Mouse (Mus musculus) embryonic facial prominence, embryonic 13.5 days (tissue): ENCODE results near the gene Ccdc188. TPM values are rescaled to one million over a fixed set of nuclear protein-coding genes. Genes with fewer than 3 reads are reported as not detected.

ENCODE experiments used
- ATAC-seq: fragments of 200-750 bp; cut with Nextera tagmentation; 2 replicates; pipeline ENCODE4 v1.8.0; 2017; ENCODE audit warnings: low read depth; ENCODE audit not compliant: insufficient number of reproducible peaks, insufficient read depth, low FRiP score, low TSS enrichment
- H3K27ac ChIP-seq: fragments of 300-500 bp; sonication (generic); 2 replicates; pipeline ENCODE4 v1.5.1; 2015; ENCODE audit warnings: moderate library complexity, mild to moderate bottlenecking, inconsistent platforms
- H3K27me3 ChIP-seq: fragments of 300-500 bp; sonication (generic); 2 replicates; pipeline ENCODE4 v1.6.1; 2015; ENCODE audit warnings: mild to moderate bottlenecking, inconsistent platforms
- H3K36me3 ChIP-seq: fragments of 300-500 bp; sonication (generic); 2 replicates; pipeline ENCODE4 v1.6.1; 2015; ENCODE audit warnings: mild to moderate bottlenecking, inconsistent platforms
- H3K4me1 ChIP-seq: fragments of 300-500 bp; sonication (generic); 2 replicates; pipeline ENCODE4 v1.6.1; 2015; ENCODE audit warnings: inconsistent platforms
- H3K4me2 ChIP-seq: fragments of 300-500 bp; sonication (generic); 2 replicates; pipeline ENCODE4 v1.6.1; 2015; ENCODE audit warnings: moderate library complexity, mild to moderate bottlenecking, inconsistent platforms
- H3K4me3 ChIP-seq: fragments of 300-500 bp; sonication (generic); 2 replicates; pipeline ENCODE4 v1.5.1; 2015; ENCODE audit warnings: mild to moderate bottlenecking, inconsistent platforms
- H3K9ac ChIP-seq: fragments of 300-500 bp; sonication (generic); 2 replicates; pipeline ENCODE4 v1.6.1; 2015; ENCODE audit warnings: mild to moderate bottlenecking, inconsistent platforms
- H3K9me3 ChIP-seq: fragments of 300-500 bp; sonication (generic); 2 replicates; pipeline ENCODE4 v1.6.1; 2016; ENCODE audit warnings: inconsistent platforms
- WGBS: fragments of 180-500 bp; shearing (Covaris S2); methylation state at CpG from one replicate; pipeline ENCODE4 v1.1.7; 2015; ENCODE audit warnings: mixed read lengths; 5-methylcytosine and 5-hydroxymethylcytosine counted together
- polyA plus RNA-seq: library from polyadenylated mRNA; unstranded; fragments of >200 nt; fragmentation: Nextera tagmentation; extraction: Ambion mirVana; gene quantifications from 2 replicates; pipeline ENCODE4 v1.2.1, GENCODE M21; 2015

The Ccdc188 gene
- polyA plus RNA-seq, 1 experiment from 2014 or later, result not detected

DNA sequence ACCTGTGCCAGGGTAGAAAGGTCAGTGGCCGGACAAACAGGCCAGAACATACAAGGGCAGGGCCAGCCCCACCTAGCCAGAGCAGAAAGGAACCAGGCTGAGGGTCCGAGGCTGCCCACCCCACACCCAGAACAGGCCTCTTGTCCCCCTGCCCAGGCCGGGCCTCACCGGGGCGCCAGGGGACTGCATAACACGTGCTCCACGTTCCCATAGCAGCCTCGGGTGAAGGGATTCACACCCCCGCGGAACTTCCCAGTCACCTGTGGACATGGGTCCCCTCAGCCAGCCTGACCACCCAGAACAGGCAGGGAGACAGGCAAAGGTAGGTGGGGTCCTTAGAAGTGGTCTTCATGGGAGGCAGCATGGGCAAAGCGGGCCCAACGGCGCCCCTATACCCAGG lies 9.5 kb downstream of the Ccdc188 start:
- no peak overlapping the region for H3K4me3 ChIP-seq
- H3K27ac ChIP-seq, result no peak overlapping the region
- peaks cover 17% of the 10 kb centered on the region for H3K4me1 ChIP-seq
- no peak overlapping the region for H3K4me2 ChIP-seq
- H3K27me3 ChIP-seq, result no peaks in the 10 kb centered on the region
- ATAC-seq, result no peak
- 96% methylated on average over 13 of the region's 13 CpGs for WGBS
- no peak overlapping the region for H3K9ac ChIP-seq
- H3K36me3 ChIP-seq, result peaks cover 66% of the 10 kb centered on the region
- H3K9me3 ChIP-seq, result no peaks in the 10 kb centered on the region

DNA sequence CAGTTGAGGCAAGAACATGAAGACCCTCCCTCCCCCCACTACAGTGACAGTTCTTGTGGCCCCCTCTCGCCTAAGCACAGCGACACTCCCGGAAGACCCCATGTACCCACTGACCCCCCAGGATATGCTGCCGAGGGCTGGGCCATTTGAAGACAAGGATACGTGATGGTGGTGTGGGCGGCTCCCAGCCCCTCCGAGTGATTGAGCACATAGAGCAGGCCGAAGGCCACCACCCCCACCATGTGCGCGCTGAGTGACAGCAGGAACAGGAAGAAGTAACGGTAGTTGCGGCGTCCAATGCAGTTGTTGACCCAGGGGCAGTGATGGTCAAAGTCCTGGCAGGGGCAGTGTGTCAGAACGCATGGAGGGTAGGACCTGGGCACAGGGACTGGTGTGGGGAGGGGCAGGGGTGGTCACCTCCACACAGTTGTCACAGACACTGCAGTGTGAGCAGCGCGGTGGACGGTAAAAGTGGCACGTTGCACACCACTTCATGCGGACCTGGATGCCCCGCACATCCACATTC lies 10.3 kb downstream of the Ccdc188 start:
- Histone ChIP-seq H3K4me2 (no peak overlapping the region), H3K9ac (no peak overlapping the region), H3K36me3 (peaks cover 58% of the 10 kb centered on the region), H3K27ac (no peak overlapping the region), H3K4me1 (peaks cover 17% of the 10 kb centered on the region), H3K9me3 (no peaks in the 10 kb centered on the region), H3K4me3 (no peak overlapping the region), H3K27me3 (no peaks in the 10 kb centered on the region)
- WGBS, result 92% methylated on average over 20 of the region's 20 CpGs
- ATAC-seq, result no peak

DNA sequence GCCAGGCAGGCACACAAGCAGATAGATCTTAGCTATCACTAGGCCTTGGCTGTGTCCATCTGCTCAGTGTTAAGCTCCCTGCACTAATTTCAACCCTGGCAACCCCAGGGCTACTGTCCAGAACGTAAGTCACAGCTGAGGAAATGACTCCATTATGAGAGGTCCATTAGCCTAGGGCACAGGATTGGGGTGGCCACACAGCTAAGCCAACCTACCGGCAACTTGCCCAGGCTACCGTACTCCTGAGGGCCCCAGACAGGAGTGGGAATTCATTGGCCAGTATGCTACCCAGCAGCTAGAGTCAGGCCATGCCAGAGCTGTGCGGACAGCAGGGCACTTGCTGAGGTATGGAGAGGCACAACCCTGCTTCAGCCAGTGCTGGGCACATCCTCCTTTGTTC lies 11.2 kb downstream of the Ccdc188 start:
- H3K4me2 ChIP-seq, result no peak overlapping the region
- no peaks in the 10 kb centered on the region for H3K27me3 ChIP-seq
- no peak overlapping the region for H3K9ac ChIP-seq
- no peak overlapping the region for H3K27ac ChIP-seq
- ATAC-seq, result no peak
- H3K4me3 ChIP-seq, result no peak overlapping the region
- H3K9me3 ChIP-seq, result no peaks in the 10 kb centered on the region
- WGBS, result 86% methylated on average over 4 of the region's 4 CpGs
- peaks cover 25% of the 10 kb centered on the region for H3K4me1 ChIP-seq
- H3K36me3 ChIP-seq, result peaks cover 49% of the 10 kb centered on the region

DNA sequence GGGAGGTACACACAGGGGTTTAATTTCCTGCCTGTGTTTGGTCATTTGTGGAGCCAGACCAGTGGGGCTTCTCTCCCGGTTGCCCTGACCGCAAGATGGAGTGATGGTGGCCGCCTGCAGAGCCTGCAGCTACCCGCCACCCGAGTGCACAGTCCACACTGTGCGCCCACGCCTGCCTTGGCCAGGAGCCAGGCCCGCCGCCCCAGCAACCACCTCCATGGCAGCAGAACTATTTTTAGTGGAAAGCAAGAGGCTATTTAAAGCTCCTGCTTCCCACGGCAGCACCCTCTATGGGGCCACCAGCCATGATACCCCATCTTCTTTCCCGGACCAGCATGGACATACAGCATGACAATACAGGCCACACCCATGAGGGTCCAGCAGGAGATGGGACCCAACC lies 11.9 kb downstream of the Ccdc188 start:
- Histone ChIP-seq H3K27me3 (no peaks in the 10 kb centered on the region), H3K27ac (no peak overlapping the region), H3K4me1 (peaks cover 31% of the 10 kb centered on the region), H3K9me3 (no peaks in the 10 kb centered on the region), H3K36me3 (peaks cover 41% of the 10 kb centered on the region), H3K4me3 (no peak overlapping the region), H3K4me2 (no peak overlapping the region), H3K9ac (0 out of 2 replicates have a peak overlapping the region, but pooled peaks have one; percentile 3)
- WGBS, result 78% methylated on average over 11 of the region's 11 CpGs
- ATAC-seq, result no peak

DNA sequence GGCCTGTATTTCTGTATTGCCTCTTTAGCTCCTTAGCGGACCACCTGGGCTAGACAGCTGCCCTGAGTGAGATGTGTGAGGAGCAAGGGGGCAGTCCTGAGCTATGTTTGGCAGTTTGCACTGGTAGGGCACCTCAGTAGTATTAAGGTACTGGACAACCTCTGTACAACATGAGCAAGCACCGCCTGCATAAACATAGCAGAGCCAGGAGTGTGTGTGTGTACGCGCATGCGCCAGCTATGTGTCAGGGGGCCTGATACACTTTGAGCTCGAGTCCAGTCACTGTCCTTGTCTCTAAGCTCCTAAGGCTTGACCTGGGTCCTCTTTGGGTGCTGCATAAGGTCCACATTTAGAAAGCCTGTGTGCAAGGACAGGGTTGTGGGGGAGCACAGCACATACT lies 12.9 kb downstream of the Ccdc188 start:
- Histone ChIP-seq H3K4me1 (peaks cover 31% of the 10 kb centered on the region), H3K27me3 (no peaks in the 10 kb centered on the region), H3K9me3 (no peaks in the 10 kb centered on the region), H3K27ac (no peak overlapping the region), H3K9ac (no peak overlapping the region), H3K4me3 (no peak overlapping the region), H3K36me3 (peaks cover 31% of the 10 kb centered on the region), H3K4me2 (no peak overlapping the region)
- 89% methylated on average over 6 of the region's 6 CpGs for WGBS
- ATAC-seq, result no peak

DNA sequence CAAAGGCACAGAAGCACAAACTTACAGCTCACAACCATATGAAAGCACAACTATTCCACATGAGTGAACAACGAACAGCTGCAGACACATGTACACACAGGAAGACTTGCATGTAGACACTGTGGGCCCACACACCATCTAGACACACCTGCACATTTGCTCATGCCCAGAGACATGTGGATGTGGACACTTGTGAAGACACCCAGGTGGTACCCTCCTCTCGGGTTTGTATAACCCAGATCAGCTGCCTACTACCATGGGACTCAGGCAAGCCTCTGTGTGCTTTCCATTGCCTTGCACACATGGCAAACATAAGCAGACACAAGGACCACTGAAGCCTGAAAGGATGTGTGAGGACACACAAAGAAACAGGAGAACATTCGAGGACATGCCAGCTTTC lies 13.4 kb downstream of the Ccdc188 start:
- Histone ChIP-seq H3K9me3 (no peaks in the 10 kb centered on the region), H3K36me3 (peaks cover 27% of the 10 kb centered on the region), H3K27ac (no peak overlapping the region), H3K27me3 (no peaks in the 10 kb centered on the region), H3K4me1 (peaks cover 36% of the 10 kb centered on the region), H3K9ac (no peak overlapping the region), H3K4me2 (no peak overlapping the region), H3K4me3 (no peak overlapping the region)
- no peak for ATAC-seq
- WGBS, result 84% methylated on average over 3 of the region's 3 CpGs

DNA sequence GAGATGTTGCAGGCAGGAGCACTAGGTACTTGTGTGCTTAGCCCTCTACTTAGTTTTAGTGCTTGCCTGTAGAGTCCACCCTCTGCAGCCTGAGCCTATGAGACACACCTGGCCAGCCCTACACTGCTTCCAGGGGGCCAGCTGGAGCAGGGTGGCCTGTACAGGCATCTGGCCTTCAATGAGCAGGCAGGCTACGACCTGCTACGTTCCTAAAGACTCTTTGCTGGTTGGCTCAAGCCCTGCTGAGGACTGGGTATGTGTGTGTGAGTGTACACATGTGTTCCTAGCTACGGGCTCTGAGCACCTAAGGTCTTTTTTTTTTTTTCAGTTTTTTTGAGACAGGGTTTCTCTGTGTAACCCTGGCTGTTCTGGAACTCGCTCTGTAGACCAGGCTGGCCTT lies 13.8 kb downstream of the Ccdc188 start:
- no peak overlapping the region for H3K27ac ChIP-seq
- 85% methylated on average over 4 of the region's 4 CpGs for WGBS
- H3K9me3 ChIP-seq, result no peaks in the 10 kb centered on the region
- H3K4me3 ChIP-seq, result no peak overlapping the region
- no peak overlapping the region for H3K9ac ChIP-seq
- peaks cover 40% of the 10 kb centered on the region for H3K4me1 ChIP-seq
- ATAC-seq, result no peak
- no peak overlapping the region for H3K4me2 ChIP-seq
- peaks cover 23% of the 10 kb centered on the region for H3K36me3 ChIP-seq
- H3K27me3 ChIP-seq, result no peaks in the 10 kb centered on the region

DNA sequence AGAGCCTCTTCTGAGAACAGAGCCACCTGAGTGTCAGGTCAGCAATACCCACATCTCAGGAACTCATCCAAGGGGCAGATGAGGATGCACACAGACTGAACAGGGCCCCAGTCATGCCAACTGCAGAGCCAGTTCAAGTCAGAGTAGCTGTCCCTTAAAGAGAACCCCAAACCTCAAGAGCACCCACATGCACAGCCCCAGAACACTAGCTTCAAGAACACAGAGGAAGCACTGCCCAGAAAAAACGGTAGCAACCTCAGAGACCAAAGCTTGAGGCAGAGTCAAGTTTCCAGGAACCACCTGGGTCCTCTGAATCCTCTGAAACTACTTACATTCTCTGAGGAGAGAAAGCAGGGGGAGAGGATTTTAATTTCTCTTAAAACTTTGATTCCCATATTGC lies 15.8 kb downstream of the Ccdc188 start:
- H3K27me3 ChIP-seq, result no peaks in the 10 kb centered on the region
- peak overlapping the region; percentile 84; the same call in 1 of the 2 replicates for H3K4me3 ChIP-seq
- peak overlapping the region; percentile 89 for H3K9ac ChIP-seq
- H3K9me3 ChIP-seq, result no peaks in the 10 kb centered on the region
- no peak for ATAC-seq
- peaks cover 11% of the 10 kb centered on the region for H3K36me3 ChIP-seq
- H3K4me2 ChIP-seq, result peak overlapping the region; percentile 90
- 32% methylated on average over 1 of the region's 1 CpGs for WGBS
- H3K27ac ChIP-seq, result no peak overlapping the region
- peaks cover 43% of the 10 kb centered on the region for H3K4me1 ChIP-seq

DNA sequence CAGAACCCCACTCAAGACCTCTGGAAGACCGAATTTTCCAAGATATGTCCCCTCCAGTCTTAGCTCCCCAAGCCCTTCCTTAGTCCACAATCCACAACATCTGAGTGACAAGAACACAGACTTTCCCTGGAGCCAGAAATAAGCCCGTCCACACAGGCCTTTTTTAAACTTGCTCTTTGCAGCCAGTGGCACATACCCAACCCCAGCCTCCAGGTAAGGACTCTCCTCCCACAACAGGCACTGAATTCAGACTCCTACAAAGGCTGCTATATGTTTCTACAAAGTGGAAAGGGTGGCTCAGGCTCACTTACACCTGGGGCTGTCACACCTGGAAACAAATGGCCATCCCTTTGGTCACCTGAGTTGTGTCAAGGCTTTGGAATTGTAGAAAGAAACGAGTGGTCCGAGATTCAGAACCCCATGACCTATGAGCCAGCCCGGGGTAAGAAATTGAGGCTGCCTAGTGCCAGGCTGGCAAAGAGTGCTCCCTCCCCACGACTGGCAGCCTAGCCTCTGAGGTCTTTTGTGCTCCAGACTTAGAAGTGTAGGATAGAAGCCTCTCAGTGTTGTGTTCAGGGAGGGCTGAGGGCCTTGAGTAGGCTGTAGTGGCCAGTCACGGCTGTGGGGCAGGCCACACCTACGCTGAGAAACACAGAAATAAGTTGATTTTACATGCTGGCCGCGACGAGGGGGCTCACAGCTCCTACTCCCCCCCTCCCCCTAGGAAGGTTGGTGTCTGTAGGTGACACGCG lies 16.4 kb downstream of the Ccdc188 start:
- Histone ChIP-seq H3K27me3 (no peaks in the 10 kb centered on the region), H3K36me3 (peaks cover 14% of the 10 kb centered on the region), H3K4me3 (peak overlapping the region; percentile 84), H3K9me3 (no peaks in the 10 kb centered on the region), H3K27ac (peak overlapping the region; percentile 91; the same call in 1 of the 2 replicates), H3K9ac (peak overlapping the region; percentile 89), H3K4me1 (peaks cover 43% of the 10 kb centered on the region), H3K4me2 (peak overlapping the region; percentile 90)
- ATAC-seq, result no peak
- WGBS, result 14% methylated on average over 13 of the region's 13 CpGs

DNA sequence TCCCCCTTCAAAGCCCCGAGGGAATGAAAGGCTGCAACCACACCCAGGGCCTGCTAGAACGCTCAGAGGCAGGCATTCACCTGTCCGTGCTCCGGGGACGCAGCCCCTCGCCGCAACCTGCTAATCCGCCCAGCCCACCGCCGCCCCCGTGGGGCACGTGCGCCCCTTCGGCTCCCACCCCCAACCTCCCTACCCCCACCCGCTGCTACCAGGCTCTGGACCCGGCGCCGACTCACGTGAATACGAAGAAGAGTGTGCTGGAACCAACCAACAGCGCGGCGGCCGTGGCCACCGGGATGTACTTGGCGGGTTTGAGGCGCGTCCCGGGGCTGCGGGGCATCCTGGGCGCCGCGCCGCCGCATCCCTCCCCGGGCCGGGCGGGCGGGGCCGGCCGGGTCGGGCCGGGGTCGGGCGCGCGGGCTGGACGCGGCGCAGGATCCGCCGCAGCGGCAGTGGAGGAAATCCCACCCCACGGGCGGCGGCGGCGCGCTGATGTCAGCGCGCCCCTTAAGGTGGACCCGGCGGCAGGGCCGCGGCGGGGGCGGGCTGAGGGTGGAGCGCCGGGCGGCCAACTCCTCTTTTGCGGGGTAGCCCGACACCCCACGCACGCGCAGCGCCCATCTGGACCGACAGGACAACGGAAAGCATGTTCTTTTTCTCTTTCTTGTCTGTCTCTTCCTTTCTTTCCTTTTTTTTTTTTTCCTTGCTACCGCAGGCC lies 17.2 kb downstream of the Ccdc188 start, which contains the start of gene Zdhhc8:
Zdhhc8 (minus strand) TSS at position 466 of the 718 bp plus-strand sequence.
- peak; percentile 68; the same call in 1 of the 2 replicates for ATAC-seq
- H3K27ac ChIP-seq, result peak within 1 kb of the TSS; percentile 91
- no peaks in the 10 kb centered on the region for H3K27me3 ChIP-seq
- peak within 1 kb of the TSS; percentile 90 for H3K4me2 ChIP-seq
- H3K36me3 ChIP-seq, result peaks cover 20% of the 10 kb centered on the region
- under 1% methylated on average over 76 of the region's 79 CpGs for WGBS
- H3K9ac ChIP-seq, result peak within 1 kb of the TSS; percentile 89
- H3K9me3 ChIP-seq, result no peaks in the 10 kb centered on the region
- peaks cover 36% of the 10 kb centered on the region for H3K4me1 ChIP-seq
- peak within 1 kb of the TSS; percentile 84 for H3K4me3 ChIP-seq

DNA sequence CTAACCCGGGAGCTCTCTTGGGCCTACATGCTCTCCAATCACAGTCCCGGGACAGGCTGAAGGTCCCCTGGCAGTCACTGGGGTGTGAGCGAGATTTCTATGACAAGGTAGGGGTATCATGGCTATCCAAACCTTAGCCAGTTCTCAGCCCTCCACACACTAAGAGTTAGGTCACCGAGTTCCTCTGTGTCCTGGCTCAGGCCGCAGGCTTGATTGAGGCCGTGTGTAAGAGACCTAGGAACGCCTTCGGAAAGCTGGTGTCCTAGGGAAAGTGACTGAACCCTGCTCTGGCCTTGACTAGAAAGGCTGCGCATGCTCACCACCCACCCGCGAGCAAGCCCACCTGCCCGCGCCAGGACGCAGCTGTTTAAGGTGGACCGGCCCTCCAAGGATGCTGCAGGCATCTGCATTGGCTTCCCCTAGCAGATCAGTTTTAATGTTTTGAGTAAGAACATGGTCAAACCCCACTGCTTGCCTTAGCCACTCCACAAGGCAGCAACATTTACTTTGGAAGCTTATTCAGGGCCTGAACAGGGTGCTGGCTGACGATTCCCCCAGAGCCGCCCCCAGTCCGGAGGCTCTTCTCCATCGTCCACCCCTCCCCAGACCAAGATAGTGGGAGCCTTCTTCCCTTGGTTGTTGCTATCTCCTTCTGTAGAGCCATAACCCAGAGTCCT lies 17.8 kb downstream of the Ccdc188 start:
- H3K9ac ChIP-seq, result peak overlapping the region; percentile 89
- peak overlapping the region; percentile 84 for H3K4me3 ChIP-seq
- peaks cover 29% of the 10 kb centered on the region for H3K4me1 ChIP-seq
- H3K36me3 ChIP-seq, result peaks cover 26% of the 10 kb centered on the region
- 5% methylated on average over 19 of the region's 19 CpGs for WGBS
- peak; percentile 65; the same call in 1 of the 2 replicates for ATAC-seq
- H3K9me3 ChIP-seq, result no peaks in the 10 kb centered on the region
- peak overlapping the region; percentile 90 for H3K4me2 ChIP-seq
- H3K27me3 ChIP-seq, result no peaks in the 10 kb centered on the region
- peak overlapping the region; percentile 91 for H3K27ac ChIP-seq
